Mouse (Mus musculus) spleen, postnatal 36 days (tissue): ENCODE measurements around the gene Rassf1.
A peak's percentile ranks its signal among the peaks of the same experiment; 100 is the strongest.

Source experiments
- DNase-seq, 2 experiments: peaks; one replicate each; pipeline ENCODE4 v3.0.0; 2022; ENCODE audit warnings: low spot score in 2 of 2, mixed read lengths in 1 of 2

Rassf1 gene

DNA sequence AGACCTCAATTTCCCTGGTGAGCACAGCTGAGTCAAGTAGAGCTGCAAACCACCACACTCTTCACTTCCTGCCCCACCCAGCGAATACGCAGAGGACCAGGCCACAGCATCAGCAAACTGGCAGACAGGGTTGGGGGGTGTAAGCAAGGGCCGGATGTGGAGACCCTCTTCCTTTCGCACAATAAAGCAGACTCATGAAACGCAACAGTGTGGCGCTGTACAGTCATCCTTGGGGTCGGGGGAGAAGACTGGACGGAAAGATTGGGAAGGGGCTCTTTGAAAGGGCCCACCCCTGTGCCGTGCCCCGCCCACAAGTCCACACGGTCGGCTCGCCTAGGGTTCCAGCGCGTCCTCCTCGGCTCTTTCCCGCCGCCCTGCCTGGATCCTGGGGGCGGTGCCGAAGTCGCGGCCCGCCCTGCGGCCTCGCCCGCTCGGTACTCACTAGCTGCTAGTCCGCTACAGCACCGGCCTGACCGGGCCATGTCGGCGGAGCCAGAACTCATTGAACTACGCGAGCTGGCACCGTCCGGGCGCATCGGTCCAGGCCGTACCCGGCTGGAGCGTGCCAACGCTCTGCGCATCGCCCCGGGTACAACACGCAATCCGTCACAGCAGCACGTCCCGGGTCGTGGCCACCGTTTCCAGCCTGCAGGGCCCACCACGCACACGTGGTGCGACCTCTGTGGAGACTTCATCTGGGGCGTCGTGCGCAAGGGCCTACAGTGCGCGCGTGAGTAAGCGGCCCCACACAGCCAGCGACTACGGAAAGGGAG, at the start of gene Rassf1:
TSS of gene Rassf1 (plus strand) at position 439 of the 773 bp plus-strand sequence.
- DNase-seq: peak; percentile 84 to 87

GRCm38 (mm10) chr9:107502131-107502846, 49.1 kb upstream of the Rassf1 start:
- no peak for DNase-seq

- no peak for DNase-seq
These were observed 46.5 kb upstream of the Rassf1 start for GRCm38 (mm10) chr9:107504662-107505537.

DNA sequence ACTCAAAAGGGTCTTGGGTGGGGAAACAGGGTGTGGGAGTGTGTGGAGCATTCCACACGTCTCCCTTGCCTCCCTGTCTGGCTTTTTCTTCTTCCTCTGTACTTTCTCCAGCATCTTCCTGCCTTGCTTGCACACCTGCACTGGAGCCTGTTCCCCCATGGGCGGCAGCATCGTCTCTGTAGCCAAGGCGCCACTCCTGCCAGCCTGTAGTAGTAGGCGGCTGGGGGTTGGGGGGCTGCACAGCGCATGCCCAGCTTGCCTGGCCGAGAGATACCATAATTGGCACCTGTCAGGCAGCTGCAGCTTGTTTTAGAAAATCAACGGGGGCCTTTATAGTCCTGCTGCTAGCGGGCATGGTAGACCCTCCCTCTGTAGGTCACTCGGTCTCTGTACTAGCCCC, 43.1 kb upstream of the Rassf1 start:
- DNase-seq: no peak

DNA sequence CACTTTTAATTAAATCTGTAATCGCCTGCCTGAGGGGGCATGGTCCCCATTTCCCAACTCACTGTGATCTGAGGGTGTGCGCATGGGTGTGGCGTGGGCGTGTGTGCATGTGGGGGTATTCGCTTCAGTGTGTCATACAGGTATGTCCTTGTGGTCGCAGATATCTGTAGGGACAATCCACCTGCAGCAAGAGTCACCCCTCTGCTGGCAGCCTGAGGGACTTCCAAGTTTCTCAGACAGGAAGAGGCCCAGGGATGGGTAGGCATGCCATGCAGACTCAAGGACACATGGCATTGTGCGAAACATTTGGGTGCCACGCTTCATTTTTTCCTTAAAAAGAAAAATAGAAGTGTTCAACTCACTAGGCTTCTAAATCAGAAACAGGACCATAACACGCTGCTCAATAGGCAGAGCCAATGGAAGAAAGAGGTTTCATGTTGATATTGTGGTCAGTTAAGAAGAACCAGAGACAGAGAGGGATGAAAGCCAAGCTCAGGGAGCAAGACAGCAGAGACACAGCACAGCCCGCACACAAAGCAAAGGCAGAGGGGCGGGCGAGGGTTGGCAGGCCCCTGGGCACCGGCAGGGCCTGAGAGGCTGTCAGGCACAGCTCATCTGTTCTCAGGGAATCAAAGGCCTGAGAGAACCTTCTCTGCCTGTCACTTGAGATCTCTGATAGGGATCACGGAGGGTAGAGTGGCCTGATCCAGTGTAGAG, 40.8 kb upstream of the Rassf1 start:
- DNase-seq: no peak

DNA sequence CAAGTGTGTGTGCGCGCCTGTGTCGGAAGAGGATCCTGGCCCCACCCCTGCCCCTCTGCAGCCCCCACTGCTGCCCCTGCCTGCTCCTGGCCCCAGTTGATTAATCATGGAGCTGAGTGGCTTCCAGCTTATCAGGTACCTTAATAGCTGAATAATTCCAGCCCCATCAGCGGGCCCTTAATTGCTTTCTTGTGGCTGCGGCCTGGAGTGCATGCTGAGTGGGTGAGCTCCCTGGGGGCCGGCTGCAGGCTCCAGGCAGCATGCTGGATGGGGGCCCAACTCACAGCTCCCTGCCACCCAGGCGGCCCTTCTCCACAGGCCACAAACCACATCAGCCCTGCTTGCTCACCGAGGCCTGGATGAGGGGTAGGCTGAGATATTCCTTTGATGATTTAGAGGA, 39.9 kb upstream of the Rassf1 start:
- no peak for DNase-seq

DNA sequence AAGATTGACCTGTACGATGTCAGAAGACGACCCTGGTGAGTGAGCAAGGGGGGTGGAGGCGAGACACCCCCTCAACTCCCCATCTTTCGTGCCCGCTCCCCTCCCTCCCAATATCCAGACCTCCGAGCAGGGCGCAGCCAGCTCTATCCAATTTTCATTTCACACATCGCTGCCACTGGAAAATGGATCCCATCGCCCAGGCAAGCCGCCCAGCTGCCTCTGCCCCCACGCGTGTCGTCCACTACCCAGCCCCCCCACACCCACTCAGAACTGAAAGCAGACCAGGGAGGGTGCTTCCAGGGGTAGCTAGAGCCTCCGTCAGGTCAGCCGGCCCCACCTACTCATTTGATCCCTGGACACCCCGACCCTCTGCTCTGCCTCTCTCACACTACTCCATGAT, 39.0 kb upstream of the Rassf1 start:
- DNase-seq: no peak

- DNase-seq: peak; percentile 51 to 53
These were observed 36.9 kb upstream of the Rassf1 start for GRCm38 (mm10) chr9:107514303-107514955.

- no peak for DNase-seq
These were observed 31.0 kb upstream of the Rassf1 start for GRCm38 (mm10) chr9:107520331-107520730.

DNA sequence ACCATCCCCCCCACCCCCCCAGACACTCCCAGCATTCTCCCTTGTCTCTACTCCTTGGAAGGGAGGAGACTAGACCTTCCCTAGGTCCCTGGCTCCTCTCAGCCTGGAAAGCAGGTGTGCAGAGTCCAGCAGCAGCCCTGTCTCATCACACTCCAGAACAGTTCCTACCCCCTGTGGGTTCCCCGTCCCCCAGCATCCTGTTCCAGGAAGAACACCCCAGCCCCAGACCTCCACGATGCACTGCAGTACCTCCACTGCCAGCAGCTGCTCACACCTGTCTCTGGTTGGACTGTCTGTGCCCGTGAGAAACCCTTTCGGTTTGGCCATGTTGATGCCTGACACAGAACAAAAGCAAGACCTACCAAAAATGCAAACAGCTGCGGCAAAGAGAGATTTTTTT, 30.2 kb upstream of the Rassf1 start:
- DNase-seq: no peak

GRCm38 (mm10) chr9:107521711-107522399, 29.5 kb upstream of the Rassf1 start:
- DNase-seq: no peak

DNA sequence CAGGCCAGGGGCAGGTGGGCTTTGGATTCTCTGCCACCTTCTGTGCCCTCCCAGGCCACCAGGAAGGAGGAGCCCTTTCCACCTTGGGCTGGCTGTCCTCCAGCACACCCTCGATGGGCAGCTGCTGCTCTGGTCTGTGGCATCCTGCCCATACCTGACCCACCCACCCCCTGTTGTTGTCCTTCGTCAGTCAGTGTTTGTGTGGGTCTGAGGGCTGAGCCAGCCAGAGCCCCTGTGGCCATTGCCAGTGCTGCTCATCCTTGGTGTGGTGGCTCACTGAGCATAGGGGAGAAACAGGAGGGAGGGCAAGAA, 29.0 kb upstream of the Rassf1 start:
- DNase-seq: no peak

DNA sequence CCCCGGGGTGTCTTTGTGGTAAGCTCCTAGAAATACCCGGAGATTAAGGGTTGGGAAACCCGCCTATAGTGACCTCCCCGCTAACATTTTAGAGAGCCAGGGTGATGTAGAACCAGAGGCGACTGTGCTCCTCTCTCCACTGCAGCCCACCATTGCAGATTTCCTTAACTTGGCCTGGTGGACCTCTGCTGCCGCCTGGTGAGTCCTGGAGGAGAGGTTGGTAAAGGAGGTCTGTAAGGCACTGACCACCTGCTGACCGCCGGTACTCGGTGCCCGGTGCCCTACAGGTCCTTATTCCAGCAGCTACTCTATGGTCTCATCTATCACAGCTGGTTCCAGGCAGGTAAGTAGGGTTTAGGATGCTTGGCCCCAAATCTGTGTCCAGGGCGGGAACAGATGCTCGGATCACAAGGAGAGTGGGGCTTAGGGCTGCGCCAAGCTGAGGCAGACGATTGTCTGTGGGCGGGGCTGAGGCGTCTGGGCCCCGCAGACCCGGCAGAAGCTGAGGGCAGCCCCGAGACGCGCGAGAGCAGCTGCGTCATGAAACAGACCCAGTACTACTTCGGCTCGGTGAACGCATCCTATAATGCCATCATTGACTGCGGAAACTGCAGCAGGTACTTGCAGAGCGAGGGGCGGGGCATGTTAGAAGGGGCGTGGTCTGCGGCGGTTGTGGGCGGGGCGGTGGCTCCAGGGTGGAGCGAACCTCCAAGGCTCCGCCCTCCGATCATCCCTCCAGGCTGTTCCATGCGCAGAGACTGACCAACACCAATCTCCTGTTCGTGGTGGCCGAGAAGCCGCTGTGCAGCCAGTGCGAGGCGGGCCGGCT, 24.9 kb upstream of the Rassf1 start:
- DNase-seq: peak; percentile 63 to 69

DNA sequence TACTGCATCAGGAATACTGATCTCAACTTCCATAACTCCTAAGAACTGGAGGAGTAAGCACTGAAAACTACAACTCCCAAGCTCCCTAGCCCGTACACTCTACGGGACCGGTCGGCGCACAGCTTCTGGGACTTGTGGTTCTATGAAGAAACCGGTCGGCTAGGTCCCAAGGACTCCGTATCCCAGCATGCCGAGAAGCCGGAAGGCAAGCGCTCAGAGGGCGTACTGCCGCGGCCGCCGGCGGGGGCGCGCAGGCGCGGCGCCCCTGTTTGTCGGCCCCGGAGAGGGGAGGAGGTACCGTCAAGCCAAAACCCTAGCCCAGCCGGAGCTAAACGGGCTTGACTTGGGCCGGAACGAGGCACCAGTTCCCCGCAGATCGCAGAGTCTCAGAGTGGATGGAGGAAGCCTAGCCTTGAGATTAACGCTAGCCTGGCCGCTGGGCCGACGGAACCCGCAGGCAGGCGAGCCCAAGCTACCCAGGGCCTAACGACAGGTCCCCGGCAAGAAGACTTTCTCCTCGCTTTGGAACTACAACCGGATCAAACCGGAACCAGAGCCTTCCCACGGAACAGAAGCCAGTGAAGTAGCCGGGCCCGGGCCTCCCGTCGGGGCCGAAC, 17.5 kb upstream of the Rassf1 start, which contains the start of gene Tmem115:
TSS of gene Tmem115 (plus strand) at position 155 of the 617 bp plus-strand sequence.
- DNase-seq: peak; percentile 94

- no peak for DNase-seq
These were observed 16.8 kb upstream of the Rassf1 start for GRCm38 (mm10) chr9:107534408-107535202.

DNA sequence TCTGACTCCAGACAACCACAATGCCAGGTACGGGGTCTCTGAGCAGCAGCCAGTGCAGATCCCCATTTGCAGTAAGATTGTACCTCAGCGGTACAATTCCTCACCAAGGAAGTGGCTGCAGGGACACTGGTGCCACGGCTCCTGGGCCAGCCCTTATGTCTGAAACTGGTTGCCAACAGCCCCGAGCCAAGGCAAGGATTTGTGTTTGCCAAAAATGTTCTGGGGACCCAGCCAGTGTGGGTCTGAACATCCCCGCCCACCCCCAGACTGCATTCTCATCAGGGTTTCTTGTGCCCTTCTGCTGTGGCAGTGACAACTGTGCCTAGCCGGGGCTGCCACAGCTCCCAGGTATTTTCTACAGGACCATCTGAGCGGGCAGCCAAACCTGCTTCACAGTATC, 13.1 kb upstream of the Rassf1 start:
- DNase-seq: no peak

DNA sequence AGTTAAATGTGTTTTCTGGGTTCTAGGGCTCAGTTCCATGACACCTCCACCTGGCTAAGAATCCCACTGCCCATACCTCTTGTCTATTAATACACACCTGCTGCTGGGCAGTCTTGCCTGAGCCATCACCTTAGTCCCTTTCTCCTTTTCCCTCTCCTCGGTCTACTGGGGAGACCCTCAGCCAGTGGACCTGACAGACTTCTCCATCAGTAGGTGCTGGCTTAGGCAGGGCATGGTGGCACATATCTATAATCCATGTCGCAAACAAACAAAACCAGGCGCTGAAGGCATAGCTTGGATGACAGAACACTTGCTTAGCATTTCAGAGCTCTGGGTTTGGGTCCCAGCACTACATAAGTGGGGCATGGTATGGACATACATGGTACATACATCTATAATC, 12.6 kb upstream of the Rassf1 start:
- DNase-seq: no peak

- DNase-seq: no peak
These were observed 11.4 kb upstream of the Rassf1 start for GRCm38 (mm10) chr9:107539940-107540339.
